Mouse (Mus musculus) C2C12 (cell line): Measurements from ENCODE around the gene C77080. TPM values are rescaled to one million over a fixed set of nuclear protein-coding genes. Genes with fewer than 3 reads are reported as not detected.

Experiments
- H3K27me3 ChIP-seq: one replicate; pipeline ENCODE4 v1.6.1; 2011; ENCODE audit not compliant: control insufficient read depth, insufficient read depth, insufficient read length
- H3K36me3 ChIP-seq: one replicate; pipeline ENCODE4 v1.6.1; 2011; ENCODE audit not compliant: control insufficient read depth, insufficient read depth
- H3K4me3 ChIP-seq: one replicate; pipeline ENCODE4 v1.5.1; 2011; ENCODE audit warnings: mild to moderate bottlenecking, control low read depth; ENCODE audit not compliant: poor library complexity, insufficient read depth, severe bottlenecking
- H3K79me2 ChIP-seq: one replicate; pipeline ENCODE4 v1.6.1; 2011; ENCODE audit not compliant: control insufficient read depth, insufficient read depth
- H3K79me3 ChIP-seq: one replicate; pipeline ENCODE4 v1.6.1; 2011; ENCODE audit warnings: low read depth, control low read depth
- H3ac ChIP-seq: one replicate; pipeline ENCODE3; 2011; ENCODE audit warnings: low read depth; ENCODE audit not compliant: control insufficient read depth, insufficient read length
- CTCF ChIP-seq: IDR thresholded peaks from one replicate; pipeline ENCODE4 v1.5.1; 2011; ENCODE audit not compliant: control insufficient read depth, insufficient read depth, insufficient read length
- MAX ChIP-seq: IDR thresholded peaks from one replicate; pipeline ENCODE4 v1.6.1; 2011; ENCODE audit warnings: mild to moderate bottlenecking, control low read depth
- MYOG ChIP-seq: IDR thresholded peaks from one replicate; pipeline ENCODE4 v1.6.1; 2011; ENCODE audit not compliant: control insufficient read depth, insufficient read length; ENCODE audit errors: extremely low read depth
- USF1 ChIP-seq: IDR thresholded peaks from one replicate; pipeline ENCODE4 v1.6.1; 2011; ENCODE audit warnings: low read depth, mild to moderate bottlenecking, control low read depth, moderate library complexity
- microRNA-seq: library from miRNA; unstranded; fragments of <30 nt; microRNA quantifications from one replicate; pipeline ENCODE4, GENCODE M21; 2019; ENCODE audit warnings: borderline microRNAs expressed
- polyA plus RNA-seq: library from polyadenylated mRNA; unstranded; fragments of >200 nt; fragmentation: generic; extraction: Trizol; gene quantifications from one replicate; pipeline ENCODE4 v1.2.1, GENCODE M21; 2012; ENCODE audit warnings: missing spikeins

C77080 gene
- polyA plus RNA-seq, 1 experiment = 30.1 TPM

GRCm38 (mm10) chr4:129172529-129172928, 88.7 kb downstream of the C77080 start:
- H3ac ChIP-seq = no peak overlapping the region
- H3K27me3 ChIP-seq = no peaks in the 10 kb centered on the region
- H3K36me3 ChIP-seq = peaks cover 52% of the 10 kb centered on the region
- H3K79me2 ChIP-seq = no peaks in the 10 kb centered on the region
- no peaks in the 10 kb centered on the region for H3K79me3 ChIP-seq
- H3K4me3 ChIP-seq = no peak overlapping the region
- TF ChIP-seq CTCF (no peak), MAX (no peak), USF1 (no peak), MYOG (no peak)

Small RNA genes within 50 kb of the gene (microRNA-seq; reads per million reads assigned to microRNA genes)
- gene Gm22994 = not detected

Other genes with a start within 250 kb of the C77080 start
- gene Rnf19b, start 203.1 kb downstream of the C77080 start, polyA plus RNA-seq = 53.5 TPM
- gene Tmem54, start 155.9 kb downstream of the C77080 start, polyA plus RNA-seq = 0.18 TPM
- gene Hpca, start 139.4 kb downstream of the C77080 start, polyA plus RNA-seq = not detected
- gene Fndc5, start 124.4 kb downstream of the C77080 start, polyA plus RNA-seq = 0.14 TPM
- 8.1 TPM for gene S100pbp, start 71.7 kb downstream of the C77080 start, polyA plus RNA-seq
- 105 TPM for gene Yars, start 71.6 kb downstream of the C77080 start, polyA plus RNA-seq
- 15.0 TPM for gene Sync, start 26.2 kb upstream of the C77080 start, polyA plus RNA-seq
- gene Rbbp4, start 74.0 kb upstream of the C77080 start, polyA plus RNA-seq = 195 TPM
- gene Zbtb8os, start 74.3 kb upstream of the C77080 start, polyA plus RNA-seq = 31.2 TPM
- gene Zbtb8a, start 116.7 kb upstream of the C77080 start, polyA plus RNA-seq = 4.6 TPM
- not detected for gene Zbtb8b, start 179.4 kb upstream of the C77080 start, polyA plus RNA-seq
- 11.8 TPM for gene Bsdc1, start 200.2 kb upstream of the C77080 start, polyA plus RNA-seq
- gene Tssk3, start 229.6 kb upstream of the C77080 start, polyA plus RNA-seq = not detected
- gene Fam229a, start 229.8 kb upstream of the C77080 start, polyA plus RNA-seq = not detected